Mouse (Mus musculus): ENCODE measurements around the gene Ramp1.

Gene Ramp1

GRCm38 (mm10) chr1:91239112-91239511 lies 59.5 kb downstream of the Ramp1 start:
- DNase-seq (ENCODE audit: low read depth, low spot score): no peak

DNA sequence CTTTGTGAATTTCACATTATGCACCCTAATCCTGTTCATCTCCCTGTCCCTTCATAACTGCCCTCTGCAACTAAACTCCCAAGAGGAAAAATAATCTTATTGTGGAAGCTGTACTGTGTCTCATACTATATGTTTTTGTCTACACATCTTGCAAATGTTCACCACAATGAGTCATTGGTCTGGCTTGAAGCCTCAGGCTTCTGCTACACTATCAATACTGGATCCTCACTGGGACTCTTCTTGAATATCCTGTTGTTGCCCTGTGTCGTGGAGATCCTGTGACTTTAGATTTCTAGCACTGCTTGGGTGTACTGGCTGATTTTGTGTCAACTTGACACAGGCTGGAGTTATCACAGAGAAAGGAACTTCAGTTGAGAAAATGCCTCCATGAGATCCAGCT lies 60.2 kb downstream of the Ramp1 start:
- no peak for DNase-seq (ENCODE audit: low read depth, low spot score)

GRCm38 (mm10) chr1:91240685-91241084 lies 61.1 kb downstream of the Ramp1 start:
- DNase-seq (ENCODE audit: low read depth, low spot score): peak; percentile 19

DNA sequence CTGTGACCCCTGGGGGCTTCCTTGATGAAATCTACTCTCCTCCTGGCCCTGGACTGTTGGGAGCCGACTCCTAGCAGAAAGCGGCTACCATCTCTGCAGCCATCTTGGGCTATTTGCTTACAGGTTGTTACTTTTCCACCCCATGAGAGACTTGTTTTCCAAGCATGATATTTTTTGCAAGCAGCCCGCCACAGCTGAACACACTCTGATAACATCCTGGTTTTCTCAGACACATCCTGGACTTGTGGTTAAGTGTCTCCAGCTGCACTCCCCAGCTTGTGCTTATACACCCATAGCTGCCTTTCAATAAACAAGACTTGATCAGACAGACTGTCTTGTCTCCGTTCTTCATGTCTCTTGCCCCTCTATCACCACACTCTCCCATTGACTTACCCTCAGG lies 61.6 kb downstream of the Ramp1 start:
- no peak for DNase-seq (ENCODE audit: low read depth, low spot score)

- DNase-seq (ENCODE audit: low read depth, low spot score): no peak
These were observed 68.6 kb downstream of the Ramp1 start for GRCm38 (mm10) chr1:91248242-91248641.

DNA sequence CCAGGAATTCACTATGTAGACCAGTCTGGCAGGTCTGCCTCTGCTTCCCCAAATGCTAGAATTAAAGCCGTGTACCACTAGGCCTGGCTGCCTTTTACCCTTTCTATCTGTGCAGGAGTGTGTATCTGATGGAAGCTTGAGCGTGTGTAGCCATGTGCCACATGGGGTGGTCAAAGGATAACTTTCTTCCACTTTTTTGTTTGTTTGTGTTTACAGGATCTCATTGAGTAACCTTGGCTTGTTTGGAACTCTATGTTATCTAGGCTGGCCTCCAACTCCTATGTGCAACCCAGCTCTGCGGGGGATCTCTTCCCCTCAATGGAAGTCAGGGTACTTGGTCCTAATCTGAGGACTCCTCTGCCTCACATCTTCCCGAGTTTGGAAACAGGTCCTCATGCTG lies 69.3 kb downstream of the Ramp1 start:
- DNase-seq (ENCODE audit: low read depth, low spot score): no peak

GRCm38 (mm10) chr1:91249564-91250414 lies 70.2 kb downstream of the Ramp1 start, which contains the start of gene Ube2f:
TSS of gene Ube2f (plus strand) at chr1:91250304.
- DNase-seq (ENCODE audit: low read depth, low spot score): peak; percentile 100

DNA sequence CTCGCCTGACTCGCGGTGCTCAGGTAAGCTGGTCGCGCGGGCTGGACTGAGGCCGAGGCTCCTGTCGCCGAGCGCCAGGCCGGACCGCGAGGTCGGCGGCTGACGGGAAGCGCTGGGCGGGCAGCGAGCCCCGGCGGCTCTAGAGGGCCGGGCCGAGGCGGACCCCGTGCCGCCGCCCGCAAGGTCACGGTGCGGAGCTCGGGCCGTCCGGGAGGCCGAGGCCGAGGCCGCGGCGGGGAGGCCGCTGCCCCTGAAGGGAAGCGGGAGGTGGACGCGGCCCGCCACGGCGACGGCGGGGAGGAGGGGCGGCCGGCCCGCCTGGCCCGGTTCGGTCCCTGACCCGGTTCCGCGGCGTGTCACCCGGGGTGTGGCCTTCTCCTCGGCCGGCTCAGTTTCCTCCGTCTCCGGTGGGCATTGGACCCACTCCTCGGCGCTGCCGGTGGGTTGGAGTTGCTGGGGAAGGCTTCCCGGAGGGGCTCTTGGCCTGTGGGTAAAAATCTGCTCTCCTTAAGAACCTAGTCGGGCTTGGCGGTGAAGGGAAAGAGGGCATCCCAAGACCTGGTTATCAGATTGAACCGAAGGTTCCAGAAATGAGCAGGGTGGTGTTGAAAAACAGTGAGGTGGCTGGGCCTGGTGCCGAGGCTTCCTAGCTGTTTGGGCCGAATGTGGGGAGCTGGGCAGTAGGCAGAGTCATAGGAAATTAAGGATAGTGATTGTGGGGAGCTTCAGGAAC lies 71.0 kb downstream of the Ramp1 start:
- no peak for DNase-seq (ENCODE audit: low read depth, low spot score)

DNA sequence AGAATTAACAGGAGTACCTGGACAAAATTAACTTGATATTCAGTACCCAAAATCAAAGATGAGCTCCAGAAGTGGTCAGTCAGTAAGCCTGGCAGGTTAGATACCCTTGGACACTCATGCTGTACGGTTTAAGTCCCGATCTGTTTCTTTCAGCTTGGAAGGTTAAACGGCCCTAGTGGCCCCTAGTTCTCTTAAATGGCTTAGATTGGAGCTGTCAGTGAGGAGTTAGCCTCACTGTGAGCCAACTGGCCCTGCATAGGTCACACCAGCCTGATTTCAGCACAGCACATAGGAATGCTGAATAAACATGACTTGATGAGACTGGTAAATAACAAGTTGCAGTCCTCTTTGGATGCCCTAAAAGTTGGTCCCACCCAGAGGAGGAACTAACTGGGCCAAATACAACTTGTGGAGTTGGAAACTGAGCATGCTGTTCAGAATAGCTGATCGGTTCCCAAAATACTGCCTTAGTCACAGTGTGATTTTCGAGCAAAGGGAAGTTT lies 71.6 kb downstream of the Ramp1 start:
- no peak for DNase-seq (ENCODE audit: low read depth, low spot score)

DNA sequence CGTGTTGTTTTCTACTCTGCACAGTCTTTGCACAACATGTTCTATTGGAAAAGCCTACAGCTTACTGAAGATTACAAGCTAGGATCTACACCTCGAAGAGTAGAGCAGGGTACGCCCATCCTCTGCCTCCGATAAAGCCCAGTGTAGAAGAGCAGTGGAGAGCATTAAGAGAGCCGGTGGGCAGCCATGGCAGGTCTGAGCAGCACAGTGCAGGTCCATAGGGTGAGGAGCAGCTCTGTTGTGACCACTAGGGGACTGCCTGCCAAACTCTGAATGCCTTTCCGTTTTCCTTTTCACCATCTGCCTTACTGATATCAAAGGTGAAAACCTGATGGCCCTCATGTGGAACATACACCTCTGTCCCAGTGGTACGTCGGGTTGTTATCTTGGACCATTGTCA lies 72.3 kb downstream of the Ramp1 start:
- peak; percentile 37 for DNase-seq (ENCODE audit: low read depth, low spot score)

GRCm38 (mm10) chr1:91257918-91258317 lies 78.3 kb downstream of the Ramp1 start:
- no peak for DNase-seq (ENCODE audit: low read depth, low spot score)

DNA sequence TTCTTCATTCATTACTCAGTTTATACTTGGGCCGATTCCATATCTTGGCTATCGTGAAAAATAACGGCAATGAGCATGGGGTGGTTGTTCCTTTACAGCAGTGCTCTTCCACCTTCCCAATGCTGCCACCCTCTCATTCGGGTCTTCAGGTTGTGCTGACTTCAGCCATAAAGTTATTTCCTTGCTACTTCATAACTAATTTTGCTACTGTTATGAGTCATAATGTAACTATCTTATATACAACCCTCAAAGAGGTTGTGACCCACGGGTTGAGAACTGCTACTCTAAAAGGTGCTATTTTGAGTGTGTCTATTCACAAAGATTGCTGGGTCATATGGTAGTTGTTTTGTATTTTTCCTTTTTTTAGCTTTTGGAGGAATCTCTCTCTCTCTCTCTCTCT lies 80.2 kb downstream of the Ramp1 start:
- DNase-seq (ENCODE audit: low read depth, low spot score): no peak

- DNase-seq (ENCODE audit: low read depth, low spot score): no peak
These were observed 82.9 kb downstream of the Ramp1 start for GRCm38 (mm10) chr1:91262508-91262907.

- DNase-seq (ENCODE audit: low read depth, low spot score): no peak
These were observed 92.6 kb downstream of the Ramp1 start for GRCm38 (mm10) chr1:91272260-91272659.

Measured in ES-CJ7 (cell line).